Mouse (Mus musculus) kidney, embryonic 14.5 days (tissue): ENCODE measurements around the gene Rabl3. TPM values are rescaled to one million over a fixed set of nuclear protein-coding genes. Genes with fewer than 3 reads are reported as not detected.

Experiments used
- ATAC-seq: fragments of 200-750 bp; cut with Nextera tagmentation; 2 replicates; pipeline ENCODE4 v1.8.0; 2017; ENCODE audit warnings: moderate number of reproducible peaks, mild to moderate bottlenecking, moderate TSS enrichment, moderate library complexity; ENCODE audit not compliant: low FRiP score, low TSS enrichment
- H3K27ac ChIP-seq: fragments of 300-500 bp; sonication (generic); 2 replicates; pipeline ENCODE4 v1.5.1; 2014; ENCODE audit warnings: low read depth, mild to moderate bottlenecking, low read length, moderate library complexity, mixed read lengths
- H3K27me3 ChIP-seq: fragments of 300-500 bp; sonication (generic); 2 replicates; pipeline ENCODE4 v1.6.1; 2014; ENCODE audit warnings: mild to moderate bottlenecking, low read length; ENCODE audit not compliant: control insufficient read depth, insufficient read depth
- H3K36me3 ChIP-seq: fragments of 300-500 bp; sonication (generic); 2 replicates; pipeline ENCODE4 v1.6.1; 2014; ENCODE audit warnings: low read length, mixed read lengths; ENCODE audit not compliant: control insufficient read depth, insufficient read depth
- H3K4me1 ChIP-seq: fragments of 300-500 bp; sonication (generic); 2 replicates; pipeline ENCODE4 v1.6.1; 2014; ENCODE audit warnings: low read length, mixed read lengths; ENCODE audit not compliant: control insufficient read depth, insufficient read depth
- H3K4me2 ChIP-seq: fragments of 300-500 bp; sonication (generic); replicated peaks from 2 replicates; pipeline ENCODE4 v1.6.1; 2014; ENCODE audit warnings: low read depth, mild to moderate bottlenecking, low read length
- H3K4me3 ChIP-seq: fragments of 300-500 bp; sonication (generic); 2 replicates; pipeline ENCODE4 v1.5.1; 2014; ENCODE audit warnings: mild to moderate bottlenecking, low read length
- H3K9ac ChIP-seq: fragments of 300-500 bp; sonication (generic); 2 replicates; pipeline ENCODE4 v1.6.1; 2014; ENCODE audit warnings: low read depth, mild to moderate bottlenecking, low read length, moderate library complexity
- H3K9me3 ChIP-seq: fragments of 300-500 bp; sonication (generic); 2 replicates; pipeline ENCODE4 v1.6.1; 2016; ENCODE audit warnings: low read length; ENCODE audit not compliant: control insufficient read depth
- WGBS: fragments of 180-500 bp; shearing (Covaris S2); extraction: QIAGEN DNeasy Blood & Tissue Kit; methylation state at CpG from one replicate; pipeline ENCODE4 v1.1.7; 2014; 5-methylcytosine and 5-hydroxymethylcytosine counted together
- polyA plus RNA-seq: library from polyadenylated mRNA; unstranded; fragments of >200 nt; fragmentation: Nextera tagmentation; extraction: Ambion mirVana; gene quantifications from 2 replicates; pipeline ENCODE4 v1.2.1, GENCODE M21; 2014

Gene Rabl3
- polyA plus RNA-seq, 1 experiment from 2014 or later = 28.6 TPM

DNA sequence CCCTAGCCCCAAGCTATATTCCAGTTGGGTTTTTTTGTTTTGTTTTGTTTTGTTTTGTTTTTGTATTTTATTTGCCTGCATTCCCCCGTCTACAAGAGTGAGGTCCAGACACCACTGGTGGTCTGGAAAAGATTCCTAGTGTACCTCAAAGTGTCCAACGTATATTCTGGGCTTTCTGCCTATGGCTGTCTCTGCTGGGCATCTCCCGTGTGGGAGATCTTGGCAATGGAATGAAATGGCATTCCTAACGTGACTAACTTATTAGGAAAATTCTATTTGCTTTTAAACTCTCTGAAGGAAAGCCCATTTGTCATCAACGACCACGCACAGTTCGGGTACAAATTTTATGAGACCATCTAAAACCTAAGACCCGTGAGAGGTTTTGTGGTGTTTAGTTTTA lies 75.7 kb downstream of the Rabl3 start:
- Histone ChIP-seq H3K4me1 (peaks cover 4% of the 10 kb centered on the region; the same call in 1 of the 2 replicates), H3K27me3 (no peaks in the 10 kb centered on the region), H3K27ac (no peak overlapping the region), H3K9ac (no peak overlapping the region), H3K36me3 (no peaks in the 10 kb centered on the region), H3K4me2 (no peak overlapping the region), H3K4me3 (no peak overlapping the region), H3K9me3 (no peaks in the 10 kb centered on the region)
- no peak for ATAC-seq
- WGBS = 52% methylated on average over 8 of the region's 8 CpGs

DNA sequence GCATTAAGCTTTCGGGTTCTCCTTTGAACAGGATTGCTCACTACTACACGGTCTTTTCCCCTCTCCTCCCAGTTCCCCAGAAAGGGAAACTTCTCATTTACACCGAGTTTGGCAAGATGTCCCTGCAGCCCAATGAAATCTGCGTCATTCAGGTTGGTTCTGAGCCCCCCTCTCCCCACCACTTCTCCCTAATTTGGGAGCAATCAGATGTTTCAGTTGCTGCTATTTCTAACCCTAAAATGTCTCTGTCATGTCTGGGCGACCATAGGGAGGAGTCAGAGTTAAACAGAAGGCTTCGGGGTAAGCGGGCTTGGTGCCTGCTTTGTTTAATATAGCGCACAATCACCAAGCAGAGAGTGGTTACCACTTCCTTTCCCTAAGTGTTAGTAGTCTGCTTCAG lies 76.4 kb downstream of the Rabl3 start:
- ATAC-seq = no peak
- Histone ChIP-seq H3K27me3 (no peaks in the 10 kb centered on the region), H3K4me1 (peaks cover 4% of the 10 kb centered on the region; the same call in 1 of the 2 replicates), H3K4me2 (no peak overlapping the region), H3K36me3 (no peaks in the 10 kb centered on the region), H3K27ac (no peak overlapping the region), H3K4me3 (no peak overlapping the region), H3K9ac (no peak overlapping the region), H3K9me3 (no peaks in the 10 kb centered on the region)
- WGBS = 68% methylated on average over 8 of the region's 8 CpGs

GRCm38 (mm10) chr16:37617695-37618094 lies 78.0 kb downstream of the Rabl3 start:
- WGBS = 22% methylated on average over 3 of the region's 3 CpGs
- ATAC-seq = no peak
- no peaks in the 10 kb centered on the region for H3K36me3 ChIP-seq

More at GRCm38 (mm10) chr16:37617695-37618094, 78.0 kb downstream of the Rabl3 start:
- H3K9me3 ChIP-seq = no peaks in the 10 kb centered on the region
- H3K4me2 ChIP-seq = no peak overlapping the region
- peaks cover 4% of the 10 kb centered on the region; the same call in 1 of the 2 replicates for H3K4me1 ChIP-seq
- no peaks in the 10 kb centered on the region for H3K27me3 ChIP-seq
- no peak overlapping the region for H3K4me3 ChIP-seq
- no peak overlapping the region for H3K27ac ChIP-seq
- H3K9ac ChIP-seq = no peak overlapping the region

Other genes starting within 250 kb of the Rabl3 start
- gene Stxbp5l, start 154.9 kb upstream of the Rabl3 start, polyA plus RNA-seq = 1.8 and 4.0 TPM in 2 replicates
- gene Gtf2e1, start 96 bp upstream of the Rabl3 start, polyA plus RNA-seq = 16.6 and 33.9 TPM in 2 replicates
- 0.26 and 0.53 TPM in 2 replicates for gene Hgd, start 40.3 kb downstream of the Rabl3 start, polyA plus RNA-seq
- gene Ndufb4, start 114.6 kb downstream of the Rabl3 start, polyA plus RNA-seq = 58.1 and 71.9 TPM in 2 replicates
- 522 and 589 TPM in 2 replicates for gene Fstl1, start 237.0 kb downstream of the Rabl3 start, polyA plus RNA-seq